Mouse (Mus musculus): ENCODE results near the gene Pdzk1ip1.

Gene Pdzk1ip1

DNA sequence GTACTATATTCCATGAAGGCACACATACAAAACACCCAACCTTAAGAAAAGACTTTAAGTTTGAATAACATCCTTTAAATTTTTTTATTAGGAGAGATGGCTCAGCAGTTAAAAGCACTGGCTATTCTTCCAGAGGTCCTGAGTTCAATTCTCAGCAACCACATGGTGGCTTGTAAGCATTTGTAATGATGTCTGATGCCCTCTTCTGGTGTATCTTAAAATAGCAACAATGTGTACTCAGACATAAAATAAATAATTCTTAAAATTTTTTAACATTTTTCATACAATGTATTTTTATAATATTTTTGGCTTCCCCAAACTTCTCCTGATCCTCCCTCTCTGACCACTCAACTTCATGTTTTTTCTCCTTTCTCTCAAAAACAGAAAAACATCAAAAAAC is 36.2 kb downstream of the Pdzk1ip1 start:
- no peak for DNase-seq

DNA sequence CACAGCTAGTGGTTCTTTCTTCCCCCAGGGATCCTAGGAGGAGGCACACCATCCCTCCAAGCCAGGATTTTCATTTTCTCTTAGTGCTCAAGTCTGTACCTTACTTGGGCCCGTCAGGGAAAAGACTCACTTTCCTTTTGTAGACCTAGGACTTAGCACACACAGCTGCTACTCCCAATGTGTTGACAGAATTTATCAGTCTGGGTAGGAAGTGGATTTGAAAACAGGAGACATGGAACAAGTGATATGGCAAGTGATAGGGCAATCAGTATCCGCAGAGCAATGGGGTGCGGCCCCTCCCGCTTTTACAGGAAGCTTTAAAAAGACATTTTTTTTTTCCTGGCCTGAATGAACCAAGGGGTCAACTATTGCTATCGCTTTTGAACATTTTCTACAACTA is 44.6 kb downstream of the Pdzk1ip1 start:
- DNase-seq = no peak

GRCm38 (mm10) chr4:115133621-115134295 is 45.2 kb downstream of the Pdzk1ip1 start, which contains the start of gene Cyp4x1:
Gene Cyp4x1 (minus strand): TSS chr4:115134281.
- DNase-seq = peak; percentile 5

GRCm38 (mm10) chr4:115134296-115134630 is 45.8 kb downstream of the Pdzk1ip1 start:
- no peak for DNase-seq
